Mouse (Mus musculus): Measurements from ENCODE around the gene Dcun1d2. TPM values are rescaled to one million over a fixed set of nuclear protein-coding genes. Genes with fewer than 3 reads are reported as not detected.

Dcun1d2 gene
- polyA plus RNA-seq, 1 experiment from 2014 or later, result 26.0 TPM

GRCm38 (mm10) chr8:13218441-13218840 is 69.5 kb downstream of the Dcun1d2 start:
- Histone ChIP-seq H3K27ac (no peak overlapping the region), H3K4me2 (no peak overlapping the region), H3K4me1 (peaks cover 7% of the 10 kb centered on the region), H3K9ac (no peak overlapping the region), H3K4me3 (replicated peaks) (no peak overlapping the region), H3K27me3 (no peaks in the 10 kb centered on the region), H3K36me3 (no peaks in the 10 kb centered on the region), H3K9me3 (replicated peaks) (no peaks in the 10 kb centered on the region)
- ATAC-seq (replicated peaks; ENCODE audit: low FRiP score), result no peak
- 70% methylated on average over 4 of the region's 4 CpGs for WGBS

- no peak for ATAC-seq (replicated peaks; ENCODE audit: low FRiP score)
- no peak overlapping the region for H3K27ac ChIP-seq
- H3K4me2 ChIP-seq, result no peak overlapping the region
- H3K4me3 ChIP-seq (replicated peaks), result no peak overlapping the region
- peaks cover 12% of the 10 kb centered on the region for H3K4me1 ChIP-seq
- H3K36me3 ChIP-seq, result no peaks in the 10 kb centered on the region
- no peaks in the 10 kb centered on the region for H3K27me3 ChIP-seq
- H3K9ac ChIP-seq, result no peak overlapping the region
- H3K9me3 ChIP-seq (replicated peaks), result no peaks in the 10 kb centered on the region
Observed at GRCm38 (mm10) chr8:13217986-13218385, 69.9 kb downstream of the Dcun1d2 start.

GRCm38 (mm10) chr8:13217093-13217492 is 70.8 kb downstream of the Dcun1d2 start:
- H3K36me3 ChIP-seq, result no peaks in the 10 kb centered on the region
- no peaks in the 10 kb centered on the region for H3K27me3 ChIP-seq
- no peak overlapping the region for H3K27ac ChIP-seq
- 25% methylated on average over 5 of the region's 5 CpGs for WGBS
- no peak overlapping the region for H3K4me3 ChIP-seq (replicated peaks)
- H3K4me2 ChIP-seq, result no peak overlapping the region
- peaks cover 12% of the 10 kb centered on the region for H3K4me1 ChIP-seq
- no peak for ATAC-seq (replicated peaks; ENCODE audit: low FRiP score)
- H3K9me3 ChIP-seq (replicated peaks), result no peaks in the 10 kb centered on the region
- no peak overlapping the region for H3K9ac ChIP-seq

GRCm38 (mm10) chr8:13216386-13216785 is 71.5 kb downstream of the Dcun1d2 start:
- Histone ChIP-seq H3K4me2 (no peak overlapping the region), H3K36me3 (no peaks in the 10 kb centered on the region), H3K4me3 (replicated peaks) (no peak overlapping the region), H3K4me1 (peaks cover 12% of the 10 kb centered on the region), H3K27ac (no peak overlapping the region), H3K27me3 (no peaks in the 10 kb centered on the region), H3K9ac (no peak overlapping the region), H3K9me3 (replicated peaks) (no peaks in the 10 kb centered on the region)
- WGBS, result 67% methylated on average over 8 of the region's 8 CpGs
- ATAC-seq (replicated peaks; ENCODE audit: low FRiP score), result no peak

- Histone ChIP-seq H3K9ac (no peak overlapping the region), H3K9me3 (replicated peaks) (no peaks in the 10 kb centered on the region), H3K4me2 (peak overlapping the region; percentile 46), H3K27me3 (no peaks in the 10 kb centered on the region), H3K4me1 (peaks cover 12% of the 10 kb centered on the region), H3K4me3 (replicated peaks) (no peak overlapping the region), H3K36me3 (no peaks in the 10 kb centered on the region), H3K27ac (no peak overlapping the region)
- 18% methylated on average over 10 of the region's 10 CpGs for WGBS
- ATAC-seq (replicated peaks; ENCODE audit: low FRiP score), result peak; percentile 77
Observed at GRCm38 (mm10) chr8:13213479-13214268, 74.3 kb downstream of the Dcun1d2 start.

GRCm38 (mm10) chr8:13209770-13210169 is 78.2 kb downstream of the Dcun1d2 start:
- H3K27me3 ChIP-seq, result 0 out of 2 replicates have a peak, but pooled peaks cover 4% of the 10 kb centered on the region
- no peaks in the 10 kb centered on the region for H3K9me3 ChIP-seq (replicated peaks)
- H3K36me3 ChIP-seq, result no peaks in the 10 kb centered on the region
- no peak overlapping the region for H3K9ac ChIP-seq
- H3K4me1 ChIP-seq, result peaks cover 12% of the 10 kb centered on the region
- no peak overlapping the region for H3K4me3 ChIP-seq (replicated peaks)
- no peak overlapping the region for H3K27ac ChIP-seq
- ATAC-seq (replicated peaks; ENCODE audit: low FRiP score), result no peak
- WGBS, result 68% methylated on average over 1 of the region's 1 CpGs
- H3K4me2 ChIP-seq, result no peak overlapping the region

- 42% methylated on average over 6 of the region's 6 CpGs for WGBS
- no peak for ATAC-seq (replicated peaks; ENCODE audit: low FRiP score)
- H3K9me3 ChIP-seq (replicated peaks), result no peaks in the 10 kb centered on the region
- H3K9ac ChIP-seq, result no peak overlapping the region
- no peak overlapping the region for H3K4me2 ChIP-seq
- peaks cover 8% of the 10 kb centered on the region for H3K4me1 ChIP-seq
- H3K4me3 ChIP-seq (replicated peaks), result no peak overlapping the region
- H3K36me3 ChIP-seq, result no peaks in the 10 kb centered on the region
- H3K27ac ChIP-seq, result no peak overlapping the region
- 0 out of 2 replicates have a peak, but pooled peaks cover 4% of the 10 kb centered on the region for H3K27me3 ChIP-seq
Observed at GRCm38 (mm10) chr8:13208627-13209355, 79.1 kb downstream of the Dcun1d2 start.

GRCm38 (mm10) chr8:13206290-13206689 is 81.6 kb downstream of the Dcun1d2 start:
- Histone ChIP-seq H3K4me3 (replicated peaks) (no peak overlapping the region), H3K9me3 (replicated peaks) (no peaks in the 10 kb centered on the region), H3K9ac (no peak overlapping the region), H3K4me2 (no peak overlapping the region), H3K27me3 (peaks cover 22% of the 10 kb centered on the region), H3K4me1 (peaks cover 2% of the 10 kb centered on the region; the same call in 1 of the 2 replicates), H3K27ac (no peak overlapping the region), H3K36me3 (no peaks in the 10 kb centered on the region)
- ATAC-seq (replicated peaks; ENCODE audit: low FRiP score), result no peak
- WGBS, result 34% methylated on average over 5 of the region's 5 CpGs

Other genes starting within 250 kb of the Dcun1d2 start
- gene Proz, start 227.2 kb downstream of the Dcun1d2 start, polyA plus RNA-seq (2015; fragmentation: Nextera tagmentation; extraction: Ambion mirVana), result 1.6 and 1.9 TPM in 2 replicates
- 42.8 and 45.5 TPM in 2 replicates for gene Pcid2, start 182.7 kb downstream of the Dcun1d2 start, polyA plus RNA-seq (2015; fragmentation: Nextera tagmentation; extraction: Ambion mirVana)
- gene Cul4a, start 182.5 kb downstream of the Dcun1d2 start, polyA plus RNA-seq (2015; fragmentation: Nextera tagmentation; extraction: Ambion mirVana), result 104 and 105 TPM in 2 replicates
- 299 and 302 TPM in 2 replicates for gene Lamp1, start 129.0 kb downstream of the Dcun1d2 start, polyA plus RNA-seq (2015; fragmentation: Nextera tagmentation; extraction: Ambion mirVana)
- 19.3 and 21.3 TPM in 2 replicates for gene Grtp1, start 87.5 kb downstream of the Dcun1d2 start, polyA plus RNA-seq (2015; fragmentation: Nextera tagmentation; extraction: Ambion mirVana)
- gene Adprhl1, start 34.0 kb downstream of the Dcun1d2 start, polyA plus RNA-seq (2015; fragmentation: Nextera tagmentation; extraction: Ambion mirVana), result 0.48 and 1.4 TPM in 2 replicates
- gene Tmco3, start 59 bp upstream of the Dcun1d2 start, polyA plus RNA-seq (2015; fragmentation: Nextera tagmentation; extraction: Ambion mirVana), result 41.4 and 45.1 TPM in 2 replicates
- 169 and 183 TPM in 2 replicates for gene Tfdp1, start 50.6 kb upstream of the Dcun1d2 start, polyA plus RNA-seq (2015; fragmentation: Nextera tagmentation; extraction: Ambion mirVana)
- gene Atp4b, start 108.7 kb upstream of the Dcun1d2 start, polyA plus RNA-seq (2015; fragmentation: Nextera tagmentation; extraction: Ambion mirVana), result not detected in 2 replicates
- not detected in 2 replicates for gene Grk1, start 117.0 kb upstream of the Dcun1d2 start, polyA plus RNA-seq (2015; fragmentation: Nextera tagmentation; extraction: Ambion mirVana)
- 0.62 and 1.2 TPM in 2 replicates for gene Tmem255b, start 147.1 kb upstream of the Dcun1d2 start, polyA plus RNA-seq (2015; fragmentation: Nextera tagmentation; extraction: Ambion mirVana)
- gene Gas6, start 206.4 kb upstream of the Dcun1d2 start, polyA plus RNA-seq (2015; fragmentation: Nextera tagmentation; extraction: Ambion mirVana), result 52.2 and 55.3 TPM in 2 replicates